Mouse (Mus musculus) WW6 (cell line): ENCODE results near the gene Celsr3.

Experiments used
- DNase-seq: peaks from one replicate; pipeline ENCODE4 v3.0.0-alpha.2; 2013; ENCODE audit warnings: low read depth, low spot score

Celsr3 gene

DNA sequence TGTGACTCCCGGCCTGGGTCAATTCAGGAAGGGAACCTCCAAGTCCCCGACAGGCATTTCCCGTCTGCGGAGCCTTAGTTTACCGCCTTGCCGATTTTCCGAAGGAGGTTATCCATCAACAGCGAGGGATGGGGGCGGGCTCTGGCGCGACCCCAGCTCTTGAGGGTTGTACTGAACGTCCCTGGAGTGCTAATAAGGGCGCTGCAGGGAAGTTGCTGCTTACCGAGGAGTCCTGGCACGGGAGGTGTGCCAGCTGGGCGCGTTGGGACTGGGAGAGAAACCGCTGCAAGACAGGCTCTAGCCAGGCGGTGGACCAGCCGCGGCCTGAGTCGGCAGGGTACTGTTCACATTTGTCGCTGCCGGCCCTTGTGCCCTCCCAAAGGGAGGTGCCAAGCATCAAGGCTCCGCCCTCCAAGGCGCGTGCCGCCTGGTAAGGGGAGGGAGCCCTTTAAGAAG is 28.1 kb downstream of the Celsr3 start:
- peak; percentile 70 for DNase-seq

DNA sequence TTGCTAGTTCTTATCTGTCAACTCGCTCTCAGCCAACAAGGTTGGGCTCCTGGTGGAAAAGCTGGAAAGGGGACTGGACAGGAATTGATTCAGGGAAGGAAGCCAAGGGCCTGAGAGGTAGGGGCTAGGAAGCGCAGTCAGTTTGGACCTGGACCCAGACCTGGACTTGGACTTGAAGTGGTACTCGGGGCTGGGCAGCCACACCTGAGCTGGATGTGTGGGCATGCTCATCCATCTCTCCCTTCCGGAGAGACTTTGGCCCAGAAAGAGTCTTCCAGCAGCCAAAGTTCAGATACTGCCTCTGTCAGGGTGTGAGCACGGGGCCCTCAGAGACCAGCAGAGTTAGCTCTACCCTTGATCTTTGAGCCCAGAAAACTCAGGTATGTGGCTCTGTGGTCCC is 29.2 kb downstream of the Celsr3 start:
- no peak for DNase-seq

DNA sequence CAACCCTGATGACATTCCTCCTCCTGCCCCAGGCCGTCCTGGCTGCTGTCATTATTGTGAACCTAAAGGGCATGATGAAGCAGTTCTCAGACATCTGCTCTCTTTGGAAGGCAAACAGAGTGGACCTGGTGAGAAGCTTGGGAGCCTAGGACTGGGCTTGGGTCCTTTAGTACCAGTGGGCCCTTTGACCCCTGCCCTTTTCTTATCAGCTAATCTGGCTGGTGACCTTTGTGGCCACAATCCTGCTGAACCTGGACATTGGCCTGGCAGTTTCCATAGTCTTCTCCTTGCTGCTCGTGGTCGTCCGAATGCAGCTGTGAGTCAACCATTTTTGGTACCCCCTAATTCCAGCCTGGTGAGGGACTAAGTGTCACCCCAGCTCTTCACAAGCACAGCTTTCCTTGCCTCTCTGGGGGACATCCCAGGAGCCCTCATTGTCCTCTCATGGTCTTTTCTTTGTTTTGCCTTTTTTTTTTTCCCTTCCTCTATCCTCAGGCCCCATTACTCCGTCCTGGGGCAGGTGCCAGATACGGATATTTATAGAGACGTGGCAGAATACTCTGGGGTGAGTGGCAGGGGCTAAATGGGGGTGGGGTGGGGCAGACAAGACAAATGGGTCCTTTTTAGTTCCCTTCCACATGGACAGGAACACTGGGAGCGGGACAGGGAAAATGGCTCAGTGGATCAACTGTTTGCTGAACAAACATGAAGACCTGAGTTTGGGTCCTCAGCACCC is 32.8 kb downstream of the Celsr3 start:
- no peak for DNase-seq
